Mouse (Mus musculus) G1E-ER4 (cell line): ENCODE results near the gene Chrdl2. TPM values are rescaled to one million over a fixed set of nuclear protein-coding genes. Genes with fewer than 3 reads are reported as not detected.

Source experiments
- GATA1 ChIP-seq: IDR thresholded peaks from one replicate; pipeline ENCODE4 v1.8.0; 2012; ENCODE audit warnings: low read length, inconsistent platforms
- polyA plus RNA-seq: library from polyadenylated mRNA; stranded (reverse); fragments of >175 nt; gene quantifications from 2 replicates; pipeline ENCODE4 v1.2.3, GENCODE M21; 2012

Chrdl2 gene
- polyA plus RNA-seq, 1 experiment: not detected

DNA sequence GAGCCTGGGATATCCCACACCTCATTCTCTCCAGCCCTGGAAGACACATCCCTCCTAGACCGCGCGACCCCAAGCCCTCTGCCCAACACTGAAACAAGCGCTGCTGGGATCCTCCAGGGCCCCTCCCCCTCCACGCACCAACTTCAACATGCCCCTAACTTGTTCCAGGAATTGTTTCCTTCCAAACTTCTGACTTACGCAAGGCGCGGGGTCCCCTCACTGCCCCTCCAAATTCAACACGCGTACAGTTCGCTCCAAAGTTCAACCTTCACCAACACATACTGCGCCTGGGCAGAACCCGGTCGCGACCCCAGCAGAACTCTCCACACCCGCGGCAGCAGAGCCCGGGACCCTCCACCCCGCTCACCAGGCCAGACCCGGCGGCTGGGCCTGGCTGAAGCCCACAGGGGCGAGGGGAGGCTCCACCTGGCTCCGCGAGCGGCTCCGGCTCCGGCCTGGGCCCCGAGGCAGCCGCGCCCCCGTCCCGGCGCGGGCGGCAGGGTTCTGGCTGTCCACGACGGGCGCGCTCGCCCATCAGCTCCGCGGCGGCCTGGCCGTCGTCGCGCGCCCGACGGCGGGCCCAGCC, 26.3 kb upstream of the Chrdl2 start:
- TF ChIP-seq GATA1: no peak

DNA sequence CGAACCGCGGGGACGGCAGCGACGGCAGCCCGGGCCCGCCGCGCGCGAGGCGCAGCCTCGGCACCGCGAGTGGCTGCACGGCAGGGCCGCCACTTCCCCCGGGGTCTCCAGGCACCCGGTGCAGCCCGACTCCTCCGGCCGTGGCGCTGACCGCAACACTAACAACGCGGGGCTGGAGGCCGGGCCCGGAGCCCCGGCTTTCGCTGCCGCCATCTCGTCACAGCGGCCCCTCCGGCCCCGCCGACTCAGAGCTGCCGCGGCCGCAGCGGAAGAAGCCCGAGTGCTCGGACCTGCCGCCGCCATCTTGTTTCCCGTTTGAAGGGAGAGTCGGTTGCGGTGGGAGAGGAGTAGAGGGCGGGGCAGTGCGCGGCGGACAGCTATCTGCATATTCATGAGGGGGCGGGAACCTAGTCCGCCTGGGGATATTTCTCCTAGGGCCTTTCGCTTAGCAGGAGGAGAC, 25.8 kb upstream of the Chrdl2 start, which contains the start of gene Rnf169:
TSS of gene Rnf169 (minus strand) at position 317 of the 460 bp plus-strand sequence.
- no peak for TF ChIP-seq GATA1

DNA sequence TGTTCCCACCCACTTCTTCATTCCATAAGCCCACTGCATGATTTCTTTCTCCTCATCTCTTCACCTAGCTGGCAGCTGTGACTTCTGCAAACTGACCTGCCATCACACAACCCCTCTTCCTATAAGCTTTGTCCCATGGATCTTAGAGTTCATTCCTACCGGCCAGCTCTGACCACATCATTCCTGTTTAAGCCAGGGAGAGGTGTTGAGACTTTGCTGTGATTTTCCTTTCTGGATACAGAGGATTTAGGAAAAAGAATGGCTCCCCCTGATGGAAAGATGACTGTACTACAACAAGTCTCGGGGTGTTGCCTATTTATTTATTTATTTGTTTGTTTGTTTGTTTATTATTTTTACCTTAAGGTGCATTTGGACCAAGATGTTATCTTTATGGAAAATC, 24.7 kb upstream of the Chrdl2 start:
- no peak for TF ChIP-seq GATA1

DNA sequence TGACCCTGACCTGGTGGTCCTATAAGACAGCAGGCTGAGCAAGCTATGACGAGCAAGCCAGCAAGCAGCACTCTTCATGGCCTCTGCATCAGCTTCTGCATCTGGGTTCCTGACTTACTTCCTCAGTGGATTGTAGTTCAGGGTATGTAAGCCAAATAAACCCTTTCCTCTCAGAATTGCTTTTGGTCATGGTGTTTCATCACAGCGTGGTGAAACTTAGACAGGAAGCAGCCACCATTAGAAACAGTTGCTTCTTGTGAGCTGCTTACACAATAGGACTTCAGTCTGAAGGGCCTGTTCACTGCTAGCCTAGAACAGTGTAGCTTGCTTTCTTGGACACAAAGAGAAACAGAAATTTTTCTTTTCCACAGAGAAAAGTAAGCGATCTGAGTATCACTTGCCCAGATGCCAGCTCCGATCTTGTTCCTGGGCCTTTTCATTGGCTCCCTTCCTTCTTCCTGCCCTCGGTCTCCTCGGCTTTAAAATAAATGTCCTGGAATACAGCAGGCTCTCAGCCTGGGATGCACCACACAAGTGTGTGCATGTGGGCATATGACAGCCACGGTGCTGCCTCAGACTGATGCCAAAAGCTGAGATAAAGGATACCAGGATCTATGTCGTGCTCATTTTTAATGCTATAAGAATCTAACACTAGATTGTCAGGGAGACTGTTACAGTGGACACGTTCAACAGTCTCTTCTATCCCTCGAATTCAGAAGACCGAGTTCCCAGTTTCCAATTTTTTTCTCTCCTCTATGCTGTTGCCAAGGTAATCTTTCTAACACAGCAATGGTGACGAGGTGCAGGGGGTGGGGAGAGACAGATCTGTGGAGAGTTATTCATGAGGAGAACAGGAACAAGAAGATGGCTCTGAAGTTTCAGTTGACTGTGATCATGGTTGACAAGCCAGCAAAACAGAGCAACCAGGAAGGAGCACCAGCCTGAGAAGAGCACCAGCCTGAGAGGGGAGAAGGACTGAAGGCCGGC, 23.4 kb upstream of the Chrdl2 start:
- no peak for TF ChIP-seq GATA1

DNA sequence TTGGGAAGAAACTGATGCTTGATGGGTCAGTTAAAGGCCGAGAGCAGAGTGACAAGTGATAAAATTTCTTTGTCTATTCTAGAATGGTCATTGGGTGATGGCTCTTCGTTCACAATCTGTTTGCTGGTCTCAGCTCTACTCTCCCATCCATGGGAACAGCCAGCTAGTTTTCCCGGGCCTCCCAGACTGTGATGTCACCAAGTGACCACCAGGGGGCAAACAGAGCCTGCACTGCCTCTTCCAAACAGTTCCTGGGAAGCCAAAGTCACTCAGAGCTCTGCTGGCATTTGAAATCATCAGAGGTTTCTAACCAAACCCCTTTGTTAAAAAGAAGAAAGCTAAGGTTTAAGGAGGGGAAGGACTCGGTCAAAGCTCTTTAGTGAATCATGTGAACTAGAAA, 17.2 kb upstream of the Chrdl2 start:
- TF ChIP-seq GATA1: no peak

DNA sequence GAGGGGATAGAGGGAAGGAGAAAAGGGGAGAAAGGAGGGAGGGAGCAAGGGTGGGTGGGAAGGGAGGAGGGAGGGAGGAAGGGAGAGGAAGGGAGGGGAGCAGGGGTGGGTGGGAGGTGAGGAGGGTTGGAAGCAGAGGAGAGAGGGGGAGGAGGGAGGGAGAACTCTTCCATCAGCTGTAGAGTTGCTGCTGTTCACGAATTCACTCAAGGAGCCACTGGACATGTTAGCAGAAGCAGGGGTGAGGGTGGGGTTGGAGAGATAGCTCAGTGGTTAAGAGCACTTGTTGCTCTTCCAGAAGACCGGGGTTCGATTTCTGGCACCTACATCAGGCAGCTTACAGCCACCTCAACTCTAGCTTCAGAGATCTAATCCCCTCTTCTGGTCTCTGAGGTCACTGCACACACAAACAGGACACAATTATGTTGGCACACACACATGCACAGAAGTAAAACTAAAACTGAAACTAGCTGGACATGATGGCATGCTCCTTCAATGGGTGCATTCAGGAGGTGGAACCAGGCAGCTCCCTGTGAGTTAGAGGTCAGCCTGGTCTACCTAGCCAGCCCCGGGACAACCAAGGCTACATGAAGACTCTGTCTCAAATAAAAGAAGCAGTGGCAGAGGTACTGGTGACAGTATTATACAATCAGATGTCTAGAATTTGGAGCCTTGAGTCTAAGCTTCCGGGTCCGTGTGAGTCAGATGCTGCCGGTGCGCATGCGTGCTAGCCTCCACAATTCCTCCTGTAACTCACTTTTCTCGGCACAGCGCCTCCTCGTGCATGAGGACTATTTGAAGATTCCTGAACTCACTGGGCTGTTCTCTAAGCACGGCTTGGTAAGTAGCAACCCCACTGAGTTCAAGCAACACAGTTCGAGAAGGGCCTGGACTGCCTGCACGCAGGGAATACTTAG, 15.9 kb upstream of the Chrdl2 start:
- no peak for TF ChIP-seq GATA1

DNA sequence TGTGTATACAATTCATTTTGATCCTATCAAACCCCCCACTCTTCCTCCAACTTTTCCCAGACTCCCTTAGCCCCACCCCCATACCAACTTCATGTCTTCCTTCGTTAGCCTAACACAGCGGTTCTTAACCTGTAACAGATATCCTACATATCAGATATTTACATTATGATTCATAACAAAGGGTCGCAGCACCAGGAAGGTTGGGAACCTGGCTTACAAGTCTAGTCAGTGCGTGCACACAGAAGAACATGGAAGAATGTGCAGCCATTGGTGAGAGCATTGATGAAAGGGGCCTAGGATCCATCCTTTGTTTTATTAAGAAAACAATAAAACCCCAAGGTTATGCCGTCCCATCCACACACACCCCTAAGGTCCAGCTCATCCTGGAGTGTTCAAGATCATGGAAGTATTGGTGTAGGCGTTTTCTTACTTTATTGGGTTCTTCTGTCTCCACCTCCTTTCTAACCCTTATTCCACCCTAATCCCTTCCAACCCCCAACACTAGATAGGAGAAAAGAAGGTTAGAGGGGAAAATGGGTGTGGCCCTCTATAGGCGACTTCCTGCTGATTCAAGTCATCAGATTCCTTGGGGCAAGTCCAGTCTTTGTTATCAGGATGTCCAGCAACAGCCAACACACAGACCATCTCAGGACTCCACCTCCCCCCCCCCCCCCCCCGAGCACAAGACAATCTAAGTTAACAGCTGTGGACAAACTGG, 14.8 kb upstream of the Chrdl2 start:
- no peak for TF ChIP-seq GATA1

DNA sequence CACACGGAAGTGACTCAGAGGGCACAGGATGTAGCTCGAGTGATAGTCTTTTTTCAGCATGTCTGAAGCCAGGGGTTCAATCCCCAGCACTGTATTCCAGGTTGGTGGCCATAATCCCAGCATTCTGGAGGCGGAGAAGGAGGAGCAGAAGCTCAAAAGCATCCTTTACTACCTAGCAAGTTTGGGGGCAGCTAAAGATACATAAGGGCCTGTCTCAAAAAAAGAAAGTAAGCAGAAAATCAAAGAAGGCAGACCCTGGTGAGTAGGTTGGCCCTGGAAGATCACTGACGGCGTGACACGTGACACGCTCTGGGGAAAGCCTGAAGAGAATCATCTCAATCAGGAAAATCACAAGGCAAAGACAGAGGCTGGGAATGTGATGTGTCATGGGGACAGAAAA, 12.8 kb upstream of the Chrdl2 start:
- no peak for TF ChIP-seq GATA1

DNA sequence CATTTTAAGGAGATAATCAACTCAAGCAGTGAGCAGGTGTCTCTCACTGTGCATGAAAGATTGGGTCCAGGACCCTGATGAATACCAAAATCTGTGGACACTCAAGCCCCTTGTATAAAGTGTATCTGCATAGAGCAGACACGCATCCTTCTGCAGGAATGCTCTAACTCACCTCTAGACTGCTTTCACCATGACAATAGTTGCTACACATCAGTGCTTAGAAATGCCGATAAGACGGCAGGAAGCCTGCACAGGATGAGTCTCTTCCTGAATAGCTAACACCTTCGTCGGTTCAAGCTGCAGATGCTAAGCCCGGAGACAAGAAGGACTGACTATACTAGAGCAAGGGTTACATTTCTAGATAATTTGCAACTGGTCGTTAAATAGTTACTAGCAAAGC, 10.8 kb upstream of the Chrdl2 start:
- TF ChIP-seq GATA1: no peak

DNA sequence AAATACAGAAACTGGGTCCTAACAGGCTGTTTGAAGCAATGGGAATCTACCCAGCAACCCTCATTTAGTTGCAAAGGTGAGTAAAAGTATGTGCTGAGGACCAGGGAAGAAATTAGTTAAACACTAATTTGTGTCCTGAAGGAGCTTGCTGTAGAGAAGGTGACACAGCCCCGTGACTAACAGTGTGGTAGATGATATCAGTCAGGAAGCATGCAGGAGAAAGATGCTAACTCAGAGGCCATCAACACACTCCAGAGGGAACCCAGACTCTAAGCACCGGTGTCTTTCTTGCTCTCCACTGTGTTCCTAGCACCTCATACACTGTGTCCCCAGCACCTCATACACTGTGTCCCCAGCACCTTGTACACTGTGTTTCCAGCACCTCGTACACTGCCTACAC, 7.3 kb upstream of the Chrdl2 start:
- no peak for TF ChIP-seq GATA1

DNA sequence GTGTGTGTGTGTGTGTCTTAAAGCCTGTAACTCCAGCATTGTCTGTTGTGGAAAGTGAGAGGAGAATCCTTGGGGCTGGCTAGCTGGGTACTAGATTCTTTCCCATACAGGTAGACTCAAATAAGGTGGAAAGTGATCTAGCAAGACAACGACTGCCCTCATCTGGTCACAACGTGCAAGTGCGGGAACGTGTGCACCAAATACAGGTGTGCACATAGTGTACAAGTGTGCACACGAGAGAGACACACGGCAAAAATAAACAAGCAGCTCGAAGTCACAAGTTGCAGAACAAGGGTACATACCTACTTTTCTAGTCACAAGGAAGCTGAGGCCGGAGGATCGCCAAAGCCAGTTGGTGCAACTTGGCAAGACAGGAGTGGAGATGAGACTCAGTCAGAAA, 2.2 kb upstream of the Chrdl2 start:
- no peak for TF ChIP-seq GATA1

DNA sequence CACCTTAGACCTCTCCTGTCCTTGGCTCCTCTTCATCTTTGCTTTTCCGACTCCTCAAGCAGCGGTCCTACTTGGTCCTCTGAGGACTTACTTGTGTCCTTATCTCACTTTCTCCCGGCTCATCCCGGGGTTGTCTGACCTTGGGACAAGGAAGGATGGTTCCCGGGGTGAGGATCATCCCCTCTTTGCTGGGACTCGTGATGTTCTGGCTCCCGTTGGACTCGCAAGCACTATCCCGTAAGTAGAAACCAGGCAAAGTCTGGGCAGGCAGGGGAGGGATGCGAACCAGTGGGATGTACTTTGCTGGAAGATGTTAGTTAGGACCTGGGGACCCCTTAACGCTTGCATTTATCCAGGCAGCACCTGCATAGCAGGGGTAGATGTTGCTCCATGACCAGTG, 439 bp downstream of the Chrdl2 start:
- TF ChIP-seq GATA1: no peak

DNA sequence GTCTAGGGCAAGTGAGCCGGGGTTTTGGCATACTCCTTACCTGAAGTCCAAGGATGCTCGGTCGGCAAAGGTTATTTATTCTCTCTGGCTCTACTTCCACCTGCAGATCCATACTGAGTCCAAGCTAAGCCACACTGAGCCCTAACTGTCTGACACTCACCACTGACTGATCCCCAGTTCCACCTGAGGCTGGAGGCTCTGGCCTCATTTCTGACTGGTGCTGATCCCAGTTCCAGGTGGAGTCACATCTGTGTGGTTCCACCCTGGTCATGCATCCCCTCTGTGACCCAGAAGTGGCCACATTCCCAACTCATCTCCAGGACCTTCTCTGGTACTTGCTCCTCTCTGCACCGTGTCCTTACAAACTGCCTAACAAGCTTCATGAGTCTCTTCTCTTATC, 2.8 kb downstream of the Chrdl2 start:
- TF ChIP-seq GATA1: no peak

DNA sequence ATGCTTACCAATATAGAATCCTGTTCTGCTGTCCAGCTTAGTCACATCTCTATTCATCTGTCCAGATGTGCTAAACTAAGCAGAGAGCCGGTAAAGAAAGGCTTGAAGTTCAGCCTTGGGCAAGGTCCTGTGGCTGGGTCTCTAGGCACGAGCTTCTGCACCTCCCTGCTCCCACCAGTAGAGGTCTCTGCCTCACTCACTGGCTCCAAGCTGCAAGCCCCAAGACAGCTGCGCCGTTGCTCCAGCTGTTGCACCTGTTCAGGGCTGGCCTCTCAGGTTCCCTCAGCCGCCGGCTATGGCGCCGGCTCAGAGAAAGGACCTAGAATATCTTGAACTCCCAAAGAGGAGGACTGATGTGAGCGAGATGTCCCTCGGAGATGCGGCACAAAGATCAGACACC, 3.7 kb downstream of the Chrdl2 start:
- no peak for TF ChIP-seq GATA1

DNA sequence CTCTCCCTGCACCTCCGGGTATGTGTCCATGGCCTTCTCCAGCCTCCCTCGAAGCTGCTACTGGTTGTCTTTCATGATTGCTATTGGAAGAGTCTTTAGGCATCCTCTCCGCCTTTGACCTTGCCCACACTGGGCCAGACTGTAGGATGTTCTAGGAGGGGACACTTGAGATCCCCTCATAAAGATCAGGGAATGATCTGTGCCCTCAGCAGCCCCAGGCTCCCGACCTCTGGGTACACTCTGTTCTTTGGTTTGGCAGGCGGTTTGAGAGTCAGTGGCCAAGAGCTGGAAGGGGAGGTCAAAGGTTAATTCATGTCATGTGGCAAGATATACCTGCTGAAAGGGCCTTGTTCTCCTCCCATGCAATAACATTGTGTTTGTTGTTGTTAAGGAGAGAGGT, 4.7 kb downstream of the Chrdl2 start:
- no peak for TF ChIP-seq GATA1

DNA sequence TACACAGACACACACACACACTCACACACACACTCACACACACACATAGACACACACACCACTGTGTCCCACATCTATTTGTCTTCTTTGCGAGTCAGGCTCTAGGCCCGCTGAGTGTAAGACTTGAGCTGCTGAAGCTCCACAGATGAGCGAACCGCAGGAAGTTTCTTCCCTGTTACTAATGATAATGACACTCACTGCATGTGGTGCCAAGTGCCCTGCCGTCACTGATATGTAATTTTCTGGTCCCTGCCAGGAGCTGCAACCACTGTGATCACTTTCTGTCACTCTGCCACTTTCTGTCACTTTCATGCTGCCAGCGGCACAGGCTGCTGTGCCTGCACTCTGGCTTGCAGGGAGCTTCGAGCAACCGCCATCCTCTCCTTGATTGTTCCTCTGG, 6.1 kb downstream of the Chrdl2 start:
- no peak for TF ChIP-seq GATA1
